Mouse (Mus musculus) midbrain, postnatal 0 days (tissue): ENCODE data around the gene Ankrd40. TPM values are rescaled to one million over a fixed set of nuclear protein-coding genes. Genes with fewer than 3 reads are reported as not detected.

Source experiments
- ATAC-seq: fragments of 200-750 bp; cut with Nextera tagmentation; 2 replicates; pipeline ENCODE4 v1.8.0; 2017; ENCODE audit warnings: moderate number of reproducible peaks, mild to moderate bottlenecking, moderate TSS enrichment, moderate library complexity; ENCODE audit not compliant: low FRiP score
- DNase-seq: peaks from one replicate; pipeline ENCODE4 v3.0.0-alpha.2; 2015; ENCODE audit warnings: low spot score
- H3K27ac ChIP-seq: fragments of 300-500 bp; sonication (generic); 2 replicates; pipeline ENCODE4 v1.5.1; 2014; ENCODE audit warnings: low read depth, mild to moderate bottlenecking, low read length, mixed read lengths
- H3K27me3 ChIP-seq: fragments of 300-500 bp; sonication (generic); 2 replicates; pipeline ENCODE4 v1.6.1; 2014; ENCODE audit warnings: low read length, control low read depth, mixed read lengths; ENCODE audit not compliant: insufficient read depth
- H3K36me3 ChIP-seq: fragments of 300-500 bp; sonication (generic); 2 replicates; pipeline ENCODE4 v1.6.1; 2014; ENCODE audit warnings: low read length, control low read depth, mixed read lengths; ENCODE audit not compliant: insufficient read depth
- H3K4me1 ChIP-seq: fragments of 300-500 bp; sonication (generic); 2 replicates; pipeline ENCODE4 v1.6.1; 2014; ENCODE audit warnings: mild to moderate bottlenecking, control low read depth, antibody characterized with exemption, low read length, mixed read lengths; ENCODE audit not compliant: insufficient read depth
- H3K4me2 ChIP-seq: fragments of 300-500 bp; sonication (generic); 2 replicates; pipeline ENCODE4 v1.6.1; 2014; ENCODE audit warnings: low read depth, mild to moderate bottlenecking, low read length, mixed read lengths; ENCODE audit not compliant: poor library complexity, severe bottlenecking
- H3K4me3 ChIP-seq: fragments of 300-500 bp; sonication (generic); 2 replicates; pipeline ENCODE4 v1.5.1; 2014; ENCODE audit warnings: low read depth, mild to moderate bottlenecking, low read length, moderate library complexity
- H3K9ac ChIP-seq: fragments of 300-500 bp; sonication (generic); replicated peaks from 2 replicates; pipeline ENCODE4 v1.6.1; 2014; ENCODE audit warnings: mild to moderate bottlenecking, low read length, moderate library complexity, mixed read lengths; ENCODE audit not compliant: poor library complexity, severe bottlenecking
- H3K9me3 ChIP-seq: fragments of 300-500 bp; sonication (generic); 2 replicates; pipeline ENCODE4 v1.6.1; 2016; ENCODE audit warnings: low read length, control low read depth
- CTCF ChIP-seq: IDR thresholded peaks from 2 replicates; pipeline ENCODE4 v1.5.1; 2016; ENCODE audit warnings: antibody characterized with exemption, mild to moderate bottlenecking
- WGBS: fragments of 180-500 bp; shearing (Covaris S2); extraction: QIAGEN DNeasy Blood & Tissue Kit; methylation state at CpG from one replicate; pipeline ENCODE4 v1.1.7; 2014; 5-methylcytosine and 5-hydroxymethylcytosine counted together
- polyA plus RNA-seq: library from polyadenylated mRNA; unstranded; fragments of >200 nt; fragmentation: Nextera tagmentation; extraction: Ambion mirVana; gene quantifications from 2 replicates; pipeline ENCODE4 v1.2.1, GENCODE M21; 2015
- total RNA-seq: library from RNA; depleted of rRNA; stranded (reverse); fragments of >200 nt; gene quantifications from 2 replicates; pipeline ENCODE4 v1.2.3, GENCODE M21; 2014

Gene Ankrd40
- total and polyA plus RNA-seq, 2 experiments from 2014 or later, result 12.8 to 49.5 TPM

- no peak overlapping the region for H3K4me2 ChIP-seq
- H3K36me3 ChIP-seq, result no peaks in the 10 kb centered on the region
- no peak for ATAC-seq
- H3K27ac ChIP-seq, result no peak overlapping the region
- H3K27me3 ChIP-seq, result no peaks in the 10 kb centered on the region
- H3K4me1 ChIP-seq, result no peaks in the 10 kb centered on the region
- H3K9me3 ChIP-seq, result no peaks in the 10 kb centered on the region
- H3K4me3 ChIP-seq, result no peak overlapping the region
- no peak for DNase-seq
- no peak overlapping the region for H3K9ac ChIP-seq
- no peak for TF ChIP-seq CTCF
- WGBS, result 97% methylated on average over 12 of the region's 12 CpGs
These were observed 31.4 kb downstream of the Ankrd40 start for GRCm38 (mm10) chr11:94359168-94359567.

DNA sequence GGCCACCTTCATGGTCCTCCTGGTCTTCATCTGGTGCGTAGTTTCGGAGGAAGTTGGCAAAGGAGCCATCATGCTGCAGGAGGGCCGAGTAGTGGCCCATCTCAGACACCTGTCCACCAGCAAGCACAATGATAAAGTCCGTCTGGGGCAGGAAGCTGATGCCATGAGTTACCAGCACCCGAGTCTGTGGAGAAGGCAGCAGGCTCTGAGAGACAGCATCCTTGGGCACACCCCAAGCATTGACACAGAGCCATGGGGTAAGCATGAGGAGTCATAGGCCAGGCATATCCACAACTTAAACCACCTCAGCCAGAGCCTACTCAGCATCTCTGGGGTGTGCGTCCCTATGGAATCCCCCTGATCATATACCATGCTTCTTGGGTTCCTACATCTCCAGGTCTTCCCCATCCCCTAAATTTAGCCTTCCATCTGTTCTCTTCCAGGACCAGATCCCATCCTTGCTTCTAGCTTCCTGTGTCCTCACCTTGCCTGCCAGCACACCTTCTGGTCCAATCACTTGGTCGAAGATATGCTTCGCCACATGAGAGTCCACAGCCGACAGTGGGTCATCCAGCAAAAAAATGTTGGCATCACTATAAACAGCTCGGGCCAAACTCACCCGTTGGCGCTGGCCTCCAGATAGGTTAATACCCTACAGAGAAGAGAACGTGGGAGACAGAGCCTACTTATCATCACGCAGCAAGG lies 33.5 kb downstream of the Ankrd40 start:
- DNase-seq (no peak), ATAC-seq (no peak)
- Histone ChIP-seq H3K9me3 (no peaks in the 10 kb centered on the region), H3K4me1 (no peaks in the 10 kb centered on the region), H3K27me3 (no peaks in the 10 kb centered on the region), H3K9ac (no peak overlapping the region), H3K4me2 (no peak overlapping the region), H3K27ac (no peak overlapping the region), H3K4me3 (no peak overlapping the region), H3K36me3 (no peaks in the 10 kb centered on the region)
- WGBS, result 98% methylated on average over 14 of the region's 14 CpGs
- TF ChIP-seq CTCF, result no peak

GRCm38 (mm10) chr11:94362101-94362500 lies 34.3 kb downstream of the Ankrd40 start:
- 83% methylated on average over 5 of the region's 5 CpGs for WGBS

DNA sequence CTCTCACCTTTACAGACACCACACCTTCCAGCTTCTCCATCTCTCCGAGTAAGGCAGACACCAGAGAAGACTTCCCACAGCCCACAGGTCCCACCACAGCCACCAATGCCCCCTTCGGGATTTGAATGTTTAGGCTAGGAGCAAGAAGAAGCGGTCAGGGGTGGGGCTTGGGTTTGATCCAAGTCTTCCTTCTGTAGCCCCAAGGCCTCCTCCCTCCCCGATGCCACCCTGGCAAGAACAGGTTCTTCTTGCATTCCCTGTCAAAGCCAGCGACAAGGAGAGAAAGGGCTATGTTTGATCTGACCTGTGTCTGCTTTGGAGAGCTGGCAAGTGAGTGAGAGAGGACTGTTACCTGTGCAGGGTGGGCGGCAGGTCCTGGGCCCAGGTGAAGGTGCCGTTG lies 35.9 kb downstream of the Ankrd40 start:
- Histone ChIP-seq H3K27ac (no peak overlapping the region), H3K4me2 (no peak overlapping the region), H3K4me3 (no peak overlapping the region), H3K9ac (no peak overlapping the region), H3K36me3 (no peaks in the 10 kb centered on the region), H3K27me3 (no peaks in the 10 kb centered on the region), H3K9me3 (no peaks in the 10 kb centered on the region), H3K4me1 (no peaks in the 10 kb centered on the region)
- 79% methylated on average over 7 of the region's 7 CpGs for WGBS
- no peak for DNase-seq
- ATAC-seq, result no peak
- TF ChIP-seq CTCF, result no peak

More at GRCm38 (mm10) chr11:94362101-94362500, 34.3 kb downstream of the Ankrd40 start:
- no peak for TF ChIP-seq CTCF
- no peak overlapping the region for H3K4me2 ChIP-seq
- ATAC-seq (no peak), DNase-seq (no peak)
- H3K4me1 ChIP-seq, result no peaks in the 10 kb centered on the region
- H3K9me3 ChIP-seq, result no peaks in the 10 kb centered on the region
- no peak overlapping the region for H3K4me3 ChIP-seq
- H3K27me3 ChIP-seq, result no peaks in the 10 kb centered on the region
- H3K27ac ChIP-seq, result no peak overlapping the region
- H3K36me3 ChIP-seq, result no peaks in the 10 kb centered on the region
- H3K9ac ChIP-seq, result no peak overlapping the region

GRCm38 (mm10) chr11:94365340-94365739 lies 37.5 kb downstream of the Ankrd40 start:
- ATAC-seq (no peak), DNase-seq (no peak)
- no peak overlapping the region for H3K4me2 ChIP-seq
- no peaks in the 10 kb centered on the region for H3K27me3 ChIP-seq
- H3K27ac ChIP-seq, result no peak overlapping the region
- no peak overlapping the region for H3K4me3 ChIP-seq
- 74% methylated on average over 3 of the region's 3 CpGs for WGBS
- no peak for TF ChIP-seq CTCF
- no peaks in the 10 kb centered on the region for H3K4me1 ChIP-seq
- no peak overlapping the region for H3K9ac ChIP-seq
- no peaks in the 10 kb centered on the region for H3K9me3 ChIP-seq
- H3K36me3 ChIP-seq, result no peaks in the 10 kb centered on the region

- no peaks in the 10 kb centered on the region for H3K9me3 ChIP-seq
- TF ChIP-seq CTCF, result no peak
- no peak overlapping the region for H3K4me3 ChIP-seq
- H3K9ac ChIP-seq, result no peak overlapping the region
- no peaks in the 10 kb centered on the region; the same call in 1 of the 2 replicates for H3K4me1 ChIP-seq
- H3K36me3 ChIP-seq, result no peaks in the 10 kb centered on the region
- ATAC-seq (no peak), DNase-seq (no peak)
- H3K27me3 ChIP-seq, result no peaks in the 10 kb centered on the region
- WGBS, result 85% methylated on average over 6 of the region's 6 CpGs
- H3K4me2 ChIP-seq, result no peak overlapping the region
- H3K27ac ChIP-seq, result no peak overlapping the region
These were observed 42.2 kb downstream of the Ankrd40 start for GRCm38 (mm10) chr11:94369981-94370380.
